Mouse (Mus musculus): ENCODE results near the gene Ralb. TPM values are rescaled to one million over a fixed set of nuclear protein-coding genes. Genes with fewer than 3 reads are reported as not detected.

Ralb gene
- total and polyA plus RNA-seq, 3 experiments, result 46.7 to 60.4 (median 60.0) TPM

GRCm38 (mm10) chr1:119450651-119451345 lies 53.8 kb downstream of the Ralb start:
- no peak for DNase-seq

- DNase-seq, result no peak
Observed at GRCm38 (mm10) chr1:119446753-119447283, 57.8 kb downstream of the Ralb start.

DNA sequence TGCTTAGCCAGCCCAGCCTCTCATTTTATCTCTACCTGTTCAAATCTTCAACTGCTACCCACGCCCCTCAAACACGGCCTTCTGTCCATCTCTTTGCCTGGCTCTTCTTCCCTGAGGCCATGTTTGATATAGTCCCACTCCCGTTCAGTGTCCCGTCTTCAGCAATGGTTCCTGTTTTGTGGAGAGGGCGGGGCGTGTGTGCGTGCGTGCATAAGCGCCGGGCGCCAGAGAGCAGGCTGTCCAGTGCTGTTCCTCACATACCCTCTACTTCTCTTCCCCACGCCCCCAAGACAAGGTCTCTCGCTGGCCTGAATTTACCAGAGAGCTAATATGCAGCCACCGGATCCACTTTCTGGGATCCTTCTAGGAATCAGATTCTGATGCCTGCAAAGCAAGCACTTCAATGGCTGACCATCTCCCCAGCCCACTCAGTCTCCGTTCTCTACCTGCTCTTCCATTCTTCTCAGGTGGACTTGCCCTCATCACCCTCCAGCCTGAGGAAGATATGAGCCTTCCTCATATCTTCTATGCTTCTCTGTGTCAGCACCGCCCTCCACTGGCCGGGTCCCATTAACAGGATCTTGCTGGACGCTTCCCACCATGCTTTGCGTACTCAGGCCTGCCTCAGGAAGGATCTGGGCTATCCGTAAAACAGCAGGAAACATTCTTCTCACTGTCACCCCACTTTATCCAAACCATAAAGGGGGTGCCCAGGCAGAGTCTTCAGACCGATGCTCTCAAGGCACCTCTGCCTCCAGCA lies 60.8 kb downstream of the Ralb start:
- no peak for DNase-seq

DNA sequence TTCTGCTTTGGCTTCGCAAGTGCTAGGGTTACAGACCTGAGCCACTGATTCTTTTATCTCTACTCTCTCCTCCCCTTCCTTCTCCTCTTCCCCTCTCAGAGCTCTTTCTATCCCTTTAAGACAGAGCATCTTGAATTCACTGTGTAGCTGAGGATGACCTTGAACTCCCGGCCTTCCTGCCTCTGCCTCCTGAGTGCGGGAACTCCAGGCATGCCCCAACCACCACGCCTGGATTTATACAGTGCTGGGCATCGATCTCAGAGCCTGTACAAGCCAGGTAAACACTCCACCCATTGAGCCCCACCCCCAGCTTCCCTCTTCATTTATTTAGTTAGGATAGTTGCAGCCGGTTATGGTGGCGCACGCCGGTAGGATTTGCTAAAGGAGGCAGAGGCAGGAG lies 61.7 kb downstream of the Ralb start:
- DNase-seq, result no peak

- DNase-seq, result no peak
Observed at GRCm38 (mm10) chr1:119438105-119438637, 66.4 kb downstream of the Ralb start.

- no peak for DNase-seq
Observed at GRCm38 (mm10) chr1:119437401-119437800, 67.2 kb downstream of the Ralb start.

DNA sequence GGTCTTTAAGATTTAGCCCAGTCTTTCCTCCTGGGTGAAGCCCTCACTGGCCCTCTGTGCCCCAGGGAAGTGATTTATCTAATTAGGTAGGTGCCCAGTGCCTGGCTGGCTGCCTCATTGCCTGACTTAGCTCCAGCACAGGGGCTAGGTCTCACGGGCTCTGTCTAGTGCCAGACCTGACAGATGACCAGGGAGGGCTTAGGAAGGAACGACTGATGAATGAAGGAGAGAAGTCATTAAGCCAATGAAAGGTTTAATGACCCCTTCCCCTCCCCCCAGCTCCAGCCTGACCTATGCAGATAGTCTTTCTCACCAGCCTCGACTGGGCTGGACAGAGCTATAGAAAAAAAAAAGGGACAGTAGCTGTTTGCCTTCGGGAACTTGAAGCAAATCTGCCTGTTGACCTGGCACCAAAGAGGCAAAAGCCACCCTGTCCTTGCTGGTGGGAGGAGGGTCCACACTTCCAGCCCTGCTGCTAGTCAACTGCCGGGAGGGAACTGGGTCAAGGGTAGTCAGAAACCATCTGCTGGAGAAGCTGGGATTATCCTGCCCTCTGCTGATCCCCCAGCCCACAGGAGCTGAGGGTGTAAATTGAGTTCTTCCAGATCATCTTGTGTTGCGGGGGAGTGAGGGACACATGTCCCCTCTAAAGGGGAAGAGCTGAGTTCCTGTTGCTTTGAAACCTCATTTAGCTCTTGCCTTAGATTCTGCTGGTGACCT lies 80.3 kb downstream of the Ralb start:
- no peak for DNase-seq

- DNase-seq, result peak; percentile 67
Observed at GRCm38 (mm10) chr1:119423510-119423909, 81.1 kb downstream of the Ralb start.

DNA sequence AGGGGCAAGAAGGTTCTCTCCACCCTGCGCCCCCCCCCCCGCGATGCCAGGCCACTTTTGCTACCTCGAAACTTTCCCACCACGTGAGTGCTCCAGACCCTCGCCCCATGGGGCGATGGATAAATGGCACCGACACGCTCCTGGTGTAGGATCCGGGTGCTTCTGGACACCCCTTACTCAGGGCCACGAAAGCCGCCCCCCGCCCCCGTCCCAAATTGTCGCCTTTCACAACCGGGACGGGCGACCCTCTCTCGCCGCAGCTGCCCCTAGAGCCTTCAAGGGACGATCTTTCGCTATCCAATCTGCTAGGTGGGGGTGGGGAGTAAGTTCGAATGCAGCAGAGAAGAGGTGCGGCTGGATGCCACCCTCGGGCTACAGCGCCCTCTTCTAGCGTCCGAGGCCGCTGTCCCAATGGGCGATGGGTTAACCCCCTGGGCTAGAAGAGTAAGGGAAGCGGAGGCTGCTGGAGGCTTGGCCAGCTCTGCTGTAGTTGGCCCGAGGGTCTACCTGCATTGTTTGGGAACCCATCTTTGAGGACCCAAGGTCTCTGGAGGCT lies 82.1 kb downstream of the Ralb start:
- DNase-seq, result peak; percentile 38

DNA sequence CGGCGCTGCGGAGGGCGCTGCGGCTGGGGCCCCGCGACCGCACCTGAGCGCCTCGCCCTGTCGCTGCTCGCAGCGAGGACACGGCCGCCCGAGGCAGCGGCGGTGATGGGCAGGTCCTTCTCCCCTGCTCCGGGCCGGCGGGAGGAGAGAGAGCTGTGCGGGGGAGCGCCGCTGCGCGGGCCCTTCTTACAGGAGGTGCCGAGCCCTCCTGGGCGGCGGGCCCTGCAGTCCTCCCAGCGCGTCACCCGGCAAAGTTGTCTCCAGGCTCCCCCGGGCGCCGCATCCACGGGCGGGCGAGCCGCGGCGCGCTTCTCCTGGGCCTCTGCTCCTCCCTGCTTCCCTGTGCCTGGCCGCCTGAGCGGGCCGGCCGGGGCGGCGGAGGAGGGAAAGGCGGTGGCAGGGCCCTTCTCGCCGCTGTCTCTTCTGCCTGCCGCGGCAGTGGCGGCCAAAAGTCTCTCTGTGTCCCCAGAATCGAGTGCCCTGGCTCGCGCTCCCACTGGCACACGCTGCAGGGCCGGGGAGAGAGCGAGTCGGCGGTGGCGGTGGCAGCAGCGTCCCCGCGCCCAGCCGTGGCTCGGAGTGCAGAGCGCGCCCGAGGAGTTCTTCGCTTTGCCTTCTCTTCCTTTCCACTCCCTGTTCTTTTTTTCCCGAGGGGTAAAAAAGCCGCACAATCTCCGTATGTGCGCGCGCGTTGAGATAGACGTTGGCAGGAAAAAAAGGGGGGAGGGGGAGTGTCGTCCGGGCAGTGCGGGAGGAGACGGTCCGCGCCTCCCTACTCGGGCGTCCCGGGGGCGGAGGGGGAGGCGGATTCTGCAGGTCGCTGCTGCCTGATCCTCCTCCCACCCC lies 82.8 kb downstream of the Ralb start, which contains the start of gene Inhbb:
Gene Inhbb, minus strand, starts transcription at position 673 of the 846 bp plus-strand sequence.
- DNase-seq, result peak; percentile 76

DNA sequence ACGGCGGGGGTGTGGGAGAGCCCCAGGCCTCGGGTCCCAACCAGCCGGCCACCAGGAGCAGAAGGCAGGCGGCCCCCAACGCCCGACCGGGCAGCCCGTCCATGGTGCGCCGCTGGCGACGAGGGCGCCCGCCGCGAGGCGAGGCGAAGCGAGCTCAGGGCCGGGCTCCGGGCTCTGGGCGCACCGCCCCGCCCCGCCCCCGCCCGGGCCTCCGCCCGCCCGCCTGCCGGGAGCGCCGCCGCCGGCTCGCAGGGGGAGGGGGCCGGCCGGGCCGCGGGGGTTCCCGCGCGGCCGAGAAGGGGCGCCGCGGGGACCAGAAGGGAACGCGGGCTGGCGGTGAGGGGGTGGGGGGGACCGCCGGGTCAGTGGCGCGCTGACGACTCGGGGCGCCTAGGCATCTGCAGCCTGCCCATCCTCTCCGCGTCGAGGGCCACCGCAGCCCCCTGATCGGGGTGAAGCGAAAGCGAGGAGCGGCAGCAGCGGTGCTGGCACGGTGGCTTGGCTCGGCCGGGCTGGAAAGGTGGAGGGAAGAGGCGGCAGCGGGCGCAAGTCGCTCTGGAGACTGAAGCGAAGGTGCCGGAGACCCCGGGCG lies 83.5 kb downstream of the Ralb start:
- peak; percentile 70 for DNase-seq

Other genes with a start within 250 kb of the Ralb start
- gene Inhbb, start 82.5 kb downstream of the Ralb start, total RNA-seq (2021), result 1 to 10 TPM; 1.9 to 3.1 TPM
- gene Inhbb, start 82.5 kb downstream of the Ralb start, polyA plus RNA-seq (2012; rRNA removed), result 6.2 and 6.5 TPM in 2 replicates
- 10 to 100 TPM; 18.3 to 26.8 TPM for gene Tmem185b, start 21.4 kb upstream of the Ralb start, total RNA-seq (2021)
- 45.4 and 56.5 TPM in 2 replicates for gene Tmem185b, start 21.4 kb upstream of the Ralb start, polyA plus RNA-seq (2012; rRNA removed)
- gene Epb41l5, start 144.2 kb upstream of the Ralb start, total RNA-seq (2021), result 10 to 100 TPM; 10.0 to 12.3 TPM
- 1.8 and 2.7 TPM in 2 replicates for gene Epb41l5, start 144.2 kb upstream of the Ralb start, polyA plus RNA-seq (2012; rRNA removed)

All from adrenal gland, adult 2 months (tissue).